Comparison of ENCODE assay signal across 7 mouse cellular contexts in the genomic region with DNA sequence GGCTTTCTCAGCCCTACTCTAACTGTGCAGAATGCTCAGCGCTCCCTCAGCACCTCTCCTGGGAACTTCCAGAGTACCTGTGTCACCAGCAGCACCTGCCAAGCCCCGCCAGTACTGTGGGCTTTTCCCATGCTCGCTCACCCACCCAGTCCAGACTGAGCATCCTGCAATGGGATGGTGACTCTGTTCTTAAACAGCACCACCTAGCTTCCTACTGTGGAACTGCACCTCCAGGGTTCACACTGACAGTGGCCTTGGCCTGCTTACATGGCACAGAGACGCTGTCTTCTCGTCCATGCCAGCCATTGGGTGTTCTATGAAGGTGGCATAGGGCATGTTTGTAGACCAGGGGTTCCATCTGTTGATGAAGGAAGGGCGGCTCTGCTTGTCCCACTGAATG. TPM values are rescaled to one million over a fixed set of nuclear protein-coding genes. Genes with fewer than 3 reads are reported as not detected.
DNase-seq lines count a peak whose midpoint lies in the region; ATAC-seq lines count a peak whose summit lies in the region.

No protein-coding gene starts in this region.

- peaks cover 19% of the 10 kb centered on the region for H3K36me3 ChIP-seq in intestine, embryonic 15.5 days

- 0 out of 2 replicates have a peak, but pooled peaks have one; percentile 1 for ATAC-seq in intestine, embryonic 15.5 days

- DNase-seq in adrenal gland, adult 18-20 months (ENCODE audit: low spot score in 2 of 2) = peak; percentile 79
- peak; percentile 94 for DNase-seq in embryo, embryonic 10 days (ENCODE audit: low spot score)
- DNase-seq in gastrocnemius, postnatal 10 days = peak; percentile 86
- DNase-seq in left cerebral cortex, postnatal 14 days (ENCODE audit: low spot score in 2 of 2) = peak; percentile 86 to 91
- peak; percentile 90 for DNase-seq in mesoderm, embryonic 11.5 days (ENCODE audit: low read depth, low spot score)
- DNase-seq in right cerebral cortex, postnatal 4 days = peak; percentile 81

- intact Hi-C loops in left cerebral cortex, postnatal 14 days (cut with DNase I) = loop anchor here (5.0 kb wide), 2 partner anchors 92 to 137 kb away; no protein-coding TSS in a partner anchor

- no peaks in the 10 kb centered on the region for H3K9me3 ChIP-seq in intestine, embryonic 15.5 days

- peak overlapping the region; percentile 87 for H3K4me2 ChIP-seq in intestine, embryonic 15.5 days (replicated peaks)

- no peak overlapping the region for H3K9ac ChIP-seq in intestine, embryonic 15.5 days

- H3K27ac ChIP-seq in intestine, embryonic 15.5 days = no peak overlapping the region

- WGBS in intestine, embryonic 15.5 days = 17% methylated on average over 6 of the region's 6 CpGs

- peaks cover 11% of the 10 kb centered on the region for H3K4me1 ChIP-seq in intestine, embryonic 15.5 days (replicated peaks)

- H3K27me3 ChIP-seq in intestine, embryonic 15.5 days (replicated peaks) = no peaks in the 10 kb centered on the region

- no peak overlapping the region for H3K4me3 ChIP-seq in intestine, embryonic 15.5 days (replicated peaks)

RNA-seq across cellular contexts. Expression of gene Tprgl, which starts 1.5 kb away (rescaled TPM):
- 100 to 1,000 TPM; 155 to 172 TPM for total RNA-seq in adrenal gland, adult 18-20 months (2021)
- 10 to 100 TPM; 80.1 to 90.4 TPM for total RNA-seq in gastrocnemius, postnatal 10 days (2021)
- 102 and 110 TPM in 2 replicates for polyA plus RNA-seq in intestine, embryonic 15.5 days (2015; fragmentation: Nextera tagmentation; extraction: Ambion mirVana)
- 100 to 1,000 TPM; 144 to 149 TPM for total RNA-seq in left cerebral cortex, postnatal 14 days (2021)

RNA-seq across cellular contexts. Expression of gene Megf6, which starts 11.5 kb away (rescaled TPM):
- 1 to 10 TPM; 2.5 to 4.3 TPM for total RNA-seq in adrenal gland, adult 18-20 months (2021)
- 1 to 10 TPM; 4.4 to 4.7 TPM for total RNA-seq in gastrocnemius, postnatal 10 days (2021)
- polyA plus RNA-seq in intestine, embryonic 15.5 days (2015; fragmentation: Nextera tagmentation; extraction: Ambion mirVana) = 13.1 and 14.2 TPM in 2 replicates
- 10 to 100 TPM in 1 of 2 experiments, 1 to 10 TPM in 1; 8.4 to 11.2 TPM for total RNA-seq in left cerebral cortex, postnatal 14 days (2021)

RNA-seq across cellular contexts. Expression of gene Wrap73, which starts 16.8 kb away (rescaled TPM):
- 10 to 100 TPM; 14.2 to 21.1 TPM for total RNA-seq in adrenal gland, adult 18-20 months (2021)
- 10 to 100 TPM in 1 of 2 experiments, 1 to 10 TPM in 1; 9.7 to 10.5 TPM for total RNA-seq in gastrocnemius, postnatal 10 days (2021)
- polyA plus RNA-seq in intestine, embryonic 15.5 days (2015; fragmentation: Nextera tagmentation; extraction: Ambion mirVana) = 28.9 and 31.2 TPM in 2 replicates
- 10 to 100 TPM; 28.1 to 28.7 TPM for total RNA-seq in left cerebral cortex, postnatal 14 days (2021)

RNA-seq across cellular contexts. Expression of gene Trp73, which starts 19.0 kb away (rescaled TPM):
- total RNA-seq in adrenal gland, adult 18-20 months (2021) = not detected
- total RNA-seq in gastrocnemius, postnatal 10 days (2021) = not detected
- 0.13 and 0.33 TPM in 2 replicates for polyA plus RNA-seq in intestine, embryonic 15.5 days (2015; fragmentation: Nextera tagmentation; extraction: Ambion mirVana)
- total RNA-seq in left cerebral cortex, postnatal 14 days (2021) = under 1 TPM; 0.48 to 0.95 TPM
